Mouse (Mus musculus): ENCODE results near the gene Olfr101. TPM values are rescaled to one million over a fixed set of nuclear protein-coding genes. Genes with fewer than 3 reads are reported as not detected.

The Olfr101 gene
- not detected in 2 replicates for polyA plus RNA-seq (2014; fragmentation: Nextera tagmentation; extraction: Ambion mirVana)

DNA sequence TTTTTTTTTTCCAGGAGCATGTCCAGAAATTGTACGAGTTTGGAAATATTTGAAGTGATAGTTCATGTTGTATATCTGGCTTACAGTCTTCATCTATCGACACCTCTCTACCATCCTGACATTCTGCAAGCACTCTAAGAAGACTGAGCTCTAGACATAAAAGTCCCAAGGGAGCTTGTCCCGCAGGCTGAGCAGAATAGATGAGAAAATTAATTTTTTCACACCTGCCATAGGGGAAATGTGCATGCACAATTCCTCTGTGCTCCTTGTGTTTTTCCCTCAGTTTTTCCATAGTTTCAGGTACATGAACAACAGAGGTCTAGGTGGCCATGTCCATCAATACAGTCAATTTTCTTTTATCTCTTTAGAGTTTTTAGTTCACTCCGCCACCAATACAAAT lies at the start of gene Olfr101:
TSS of gene Olfr101 (minus strand) at position 101 of the 400 bp plus-strand sequence.
- 85% methylated on average over 4 of the region's 4 CpGs for WGBS
- Histone ChIP-seq H3K27ac (replicated peaks; ENCODE audit: low read depth, low read length) (no peak within 1 kb of the TSS), H3K9me3 (ENCODE audit: control insufficient read depth, low read length) (no peaks in the 10 kb centered on the region), H3K4me3 (replicated peaks; ENCODE audit: low read depth, low read length) (no peak within 1 kb of the TSS), H3K9ac (replicated peaks; ENCODE audit: low read length) (no peak within 1 kb of the TSS), H3K4me2 (ENCODE audit: low read length) (no peak within 1 kb of the TSS), H3K36me3 (ENCODE audit: control insufficient read depth, insufficient read depth, low read length) (no peaks in the 10 kb centered on the region), H3K4me1 (ENCODE audit: control insufficient read depth, insufficient read depth, low read length) (no peaks in the 10 kb centered on the region), H3K27me3 (ENCODE audit: control insufficient read depth, insufficient read depth, low read length) (no peaks in the 10 kb centered on the region)
- ATAC-seq (ENCODE audit: low FRiP score, low TSS enrichment) (no peak), DNase-seq (no peak)

GRCm38 (mm10) chr17:37339598-37339997 lies 35.5 kb upstream of the Olfr101 start, which contains the start of gene Olfr103:
Gene Olfr103, minus strand, starts transcription at chr17:37339698.
- Histone ChIP-seq H3K4me2 (ENCODE audit: low read length) (no peak within 1 kb of the TSS), H3K9me3 (ENCODE audit: control insufficient read depth, low read length) (no peaks in the 10 kb centered on the region), H3K4me1 (ENCODE audit: control insufficient read depth, insufficient read depth, low read length) (no peaks in the 10 kb centered on the region), H3K9ac (replicated peaks; ENCODE audit: low read length) (no peak within 1 kb of the TSS), H3K27ac (replicated peaks; ENCODE audit: low read depth, low read length) (no peak within 1 kb of the TSS), H3K4me3 (replicated peaks; ENCODE audit: low read depth, low read length) (no peak within 1 kb of the TSS), H3K27me3 (ENCODE audit: control insufficient read depth, insufficient read depth, low read length) (no peaks in the 10 kb centered on the region), H3K36me3 (ENCODE audit: control insufficient read depth, insufficient read depth, low read length) (no peaks in the 10 kb centered on the region)
- no peak for ATAC-seq (ENCODE audit: low FRiP score, low TSS enrichment)
- no peak for DNase-seq
- 88% methylated on average over 2 of the region's 2 CpGs for WGBS

GRCm38 (mm10) chr17:37316954-37317353 lies 12.8 kb upstream of the Olfr101 start, which contains the start of gene Olfr102:
Gene Olfr102, minus strand, starts transcription at chr17:37317054.
- H3K9me3 ChIP-seq (ENCODE audit: control insufficient read depth, low read length), result 0 out of 2 replicates have a peak, but pooled peaks cover 3% of the 10 kb centered on the region
- no peaks in the 10 kb centered on the region for H3K4me1 ChIP-seq (ENCODE audit: control insufficient read depth, insufficient read depth, low read length)
- H3K4me2 ChIP-seq (ENCODE audit: low read length), result no peak within 1 kb of the TSS
- DNase-seq (no peak), ATAC-seq (ENCODE audit: low FRiP score, low TSS enrichment) (no peak)
- no peak within 1 kb of the TSS for H3K27ac ChIP-seq (replicated peaks; ENCODE audit: low read depth, low read length)
- H3K27me3 ChIP-seq (ENCODE audit: control insufficient read depth, insufficient read depth, low read length), result no peaks in the 10 kb centered on the region
- H3K36me3 ChIP-seq (ENCODE audit: control insufficient read depth, insufficient read depth, low read length), result no peaks in the 10 kb centered on the region
- H3K9ac ChIP-seq (replicated peaks; ENCODE audit: low read length), result no peak within 1 kb of the TSS
- no peak within 1 kb of the TSS for H3K4me3 ChIP-seq (replicated peaks; ENCODE audit: low read depth, low read length)

GRCm38 (mm10) chr17:37310146-37310699 lies 6.1 kb upstream of the Olfr101 start:
- Histone ChIP-seq H3K4me1 (ENCODE audit: control insufficient read depth, insufficient read depth, low read length) (no peaks in the 10 kb centered on the region), H3K9ac (replicated peaks; ENCODE audit: low read length) (no peak overlapping the region), H3K4me3 (replicated peaks; ENCODE audit: low read depth, low read length) (no peak overlapping the region), H3K9me3 (ENCODE audit: control insufficient read depth, low read length) (no peaks in the 10 kb centered on the region), H3K4me2 (ENCODE audit: low read length) (no peak overlapping the region), H3K27ac (replicated peaks; ENCODE audit: low read depth, low read length) (no peak overlapping the region), H3K27me3 (ENCODE audit: control insufficient read depth, insufficient read depth, low read length) (no peaks in the 10 kb centered on the region), H3K36me3 (ENCODE audit: control insufficient read depth, insufficient read depth, low read length) (no peaks in the 10 kb centered on the region)
- WGBS, result 58% methylated on average over 2 of the region's 2 CpGs
- DNase-seq, result no peak
- no peak for ATAC-seq (ENCODE audit: low FRiP score, low TSS enrichment)

DNA sequence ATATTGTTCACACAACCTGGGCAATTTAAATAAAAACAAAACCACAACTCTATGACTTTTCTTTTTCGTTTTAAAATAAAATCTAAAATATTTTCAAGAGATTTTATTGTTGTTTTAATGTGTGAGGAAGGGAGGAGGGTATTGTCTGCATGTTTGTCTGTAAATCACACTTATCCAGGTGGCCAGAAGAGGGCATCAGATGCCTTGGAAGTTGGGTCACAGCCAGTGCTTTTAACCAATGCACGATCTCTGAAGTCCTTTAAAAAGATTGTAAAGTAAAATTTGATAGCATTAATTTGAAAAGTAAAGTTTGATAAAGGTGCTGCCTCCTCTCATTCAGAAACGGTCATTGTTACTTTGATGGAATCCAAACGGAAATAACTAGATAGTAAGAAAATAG lies 4.4 kb upstream of the Olfr101 start:
- no peaks in the 10 kb centered on the region for H3K9me3 ChIP-seq (ENCODE audit: control insufficient read depth, low read length)
- WGBS, result 47% methylated on average over 4 of the region's 4 CpGs
- H3K4me3 ChIP-seq (replicated peaks; ENCODE audit: low read depth, low read length), result no peak overlapping the region
- H3K9ac ChIP-seq (replicated peaks; ENCODE audit: low read length), result no peak overlapping the region
- DNase-seq (peak; percentile 22), ATAC-seq (ENCODE audit: low FRiP score, low TSS enrichment) (no peak)
- H3K36me3 ChIP-seq (ENCODE audit: control insufficient read depth, insufficient read depth, low read length), result no peaks in the 10 kb centered on the region
- no peak overlapping the region for H3K4me2 ChIP-seq (ENCODE audit: low read length)
- no peaks in the 10 kb centered on the region for H3K4me1 ChIP-seq (ENCODE audit: control insufficient read depth, insufficient read depth, low read length)
- no peak overlapping the region for H3K27ac ChIP-seq (replicated peaks; ENCODE audit: low read depth, low read length)
- no peaks in the 10 kb centered on the region for H3K27me3 ChIP-seq (ENCODE audit: control insufficient read depth, insufficient read depth, low read length)

DNA sequence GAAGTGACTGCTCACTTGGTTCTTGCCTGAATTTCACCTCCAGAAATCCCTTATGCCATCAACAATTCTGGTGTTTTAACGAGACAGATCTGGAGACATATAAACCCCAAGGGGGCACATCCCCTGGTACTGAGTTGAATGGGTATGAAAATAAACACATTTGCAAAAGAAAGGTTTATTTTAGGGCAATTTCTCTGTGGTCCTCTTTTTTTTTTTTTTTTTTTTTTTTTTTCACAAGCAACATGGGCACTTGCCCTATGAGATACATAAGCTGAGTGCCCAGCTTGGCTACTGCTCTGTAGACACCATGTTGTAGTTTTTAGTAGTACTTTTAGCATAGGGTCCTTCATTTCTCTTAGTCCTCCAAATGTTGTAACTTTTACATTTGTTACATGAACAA lies 20.8 kb downstream of the Olfr101 start, which contains the start of gene Olfr99:
TSS of gene Olfr99 (minus strand) at position 101 of the 400 bp plus-strand sequence.
- H3K4me3 ChIP-seq (replicated peaks; ENCODE audit: low read depth, low read length), result no peak within 1 kb of the TSS
- H3K4me1 ChIP-seq (ENCODE audit: control insufficient read depth, insufficient read depth, low read length), result no peaks in the 10 kb centered on the region
- H3K9me3 ChIP-seq (ENCODE audit: control insufficient read depth, low read length), result no peaks in the 10 kb centered on the region
- ATAC-seq (ENCODE audit: low FRiP score, low TSS enrichment), result no peak
- no peak for DNase-seq
- H3K9ac ChIP-seq (replicated peaks; ENCODE audit: low read length), result no peak within 1 kb of the TSS
- H3K27ac ChIP-seq (replicated peaks; ENCODE audit: low read depth, low read length), result no peak within 1 kb of the TSS
- WGBS, result 67% methylated on average over 1 of the region's 1 CpGs
- no peak within 1 kb of the TSS for H3K4me2 ChIP-seq (ENCODE audit: low read length)
- no peaks in the 10 kb centered on the region for H3K36me3 ChIP-seq (ENCODE audit: control insufficient read depth, insufficient read depth, low read length)
- H3K27me3 ChIP-seq (ENCODE audit: control insufficient read depth, insufficient read depth, low read length), result no peaks in the 10 kb centered on the region

DNA sequence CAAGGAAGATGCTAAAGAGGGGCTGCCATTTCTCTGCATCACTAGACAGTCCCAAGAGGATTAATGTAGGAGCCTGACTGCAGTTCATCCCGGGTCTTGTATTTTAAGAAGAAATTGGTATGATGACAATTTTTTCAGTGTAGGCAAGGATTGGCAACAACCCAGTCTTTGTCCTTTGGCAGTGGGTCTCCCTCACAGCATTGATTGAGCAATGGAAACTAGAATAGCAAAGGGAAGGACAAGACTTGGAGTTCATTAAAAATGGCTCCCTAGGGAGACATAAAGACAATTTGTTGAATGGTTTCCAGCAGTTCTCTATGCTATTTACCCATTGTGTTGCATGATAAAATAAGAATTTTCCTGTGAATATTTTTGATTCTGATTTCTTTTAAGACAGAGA lies 23.8 kb downstream of the Olfr101 start:
- Histone ChIP-seq H3K4me3 (replicated peaks; ENCODE audit: low read depth, low read length) (no peak overlapping the region), H3K4me2 (ENCODE audit: low read length) (no peak overlapping the region), H3K36me3 (ENCODE audit: control insufficient read depth, insufficient read depth, low read length) (no peaks in the 10 kb centered on the region), H3K9me3 (ENCODE audit: control insufficient read depth, low read length) (no peaks in the 10 kb centered on the region), H3K27ac (replicated peaks; ENCODE audit: low read depth, low read length) (no peak overlapping the region), H3K27me3 (ENCODE audit: control insufficient read depth, insufficient read depth, low read length) (no peaks in the 10 kb centered on the region), H3K4me1 (ENCODE audit: control insufficient read depth, insufficient read depth, low read length) (no peaks in the 10 kb centered on the region), H3K9ac (replicated peaks; ENCODE audit: low read length) (no peak overlapping the region)
- ATAC-seq (ENCODE audit: low FRiP score, low TSS enrichment) (no peak), DNase-seq (no peak)
- 90% methylated on average over 1 of the region's 1 CpGs for WGBS

- no peak for DNase-seq
- Histone ChIP-seq H3K9ac (replicated peaks; ENCODE audit: low read length) (no peak overlapping the region), H3K36me3 (ENCODE audit: control insufficient read depth, insufficient read depth, low read length) (no peaks in the 10 kb centered on the region), H3K4me3 (replicated peaks; ENCODE audit: low read depth, low read length) (no peak overlapping the region), H3K4me2 (ENCODE audit: low read length) (no peak overlapping the region), H3K4me1 (ENCODE audit: control insufficient read depth, insufficient read depth, low read length) (no peaks in the 10 kb centered on the region), H3K27me3 (ENCODE audit: control insufficient read depth, insufficient read depth, low read length) (no peaks in the 10 kb centered on the region), H3K27ac (replicated peaks; ENCODE audit: low read depth, low read length) (no peak overlapping the region), H3K9me3 (ENCODE audit: control insufficient read depth, low read length) (no peaks in the 10 kb centered on the region)
- no peak for ATAC-seq (ENCODE audit: low FRiP score, low TSS enrichment)
Measured at GRCm38 (mm10) chr17:37276573-37276972, 27.5 kb downstream of the Olfr101 start.

DNA sequence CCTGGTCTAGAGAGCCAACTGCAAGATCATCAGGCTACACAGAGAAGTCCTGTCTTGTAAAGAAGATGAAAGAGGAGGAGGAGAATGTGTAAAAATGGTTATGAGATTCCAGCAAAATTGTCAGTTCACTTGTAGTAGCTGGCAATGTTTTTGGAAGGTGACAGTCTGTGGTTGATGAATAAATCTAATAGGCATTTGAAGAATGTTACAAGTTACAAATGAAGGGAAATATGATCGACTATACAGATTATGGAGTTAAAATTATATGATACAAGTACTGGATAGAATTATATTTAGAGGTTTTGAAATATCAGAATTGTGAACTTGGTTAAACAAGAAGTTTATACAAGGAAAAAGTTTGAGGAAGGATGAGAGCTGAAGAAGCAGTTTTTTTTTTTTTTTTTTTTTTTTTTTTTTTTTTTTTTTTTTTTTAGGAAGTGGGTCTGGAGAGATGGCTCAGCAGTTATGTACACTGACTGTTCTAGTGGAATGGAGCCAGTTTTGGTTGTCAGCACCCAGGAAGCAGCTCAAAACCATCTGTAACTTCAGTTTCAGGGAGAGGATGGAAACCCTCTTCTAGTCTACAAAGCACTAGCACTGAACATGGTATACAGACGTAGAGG lies 28.4 kb downstream of the Olfr101 start:
- no peaks in the 10 kb centered on the region for H3K27me3 ChIP-seq (ENCODE audit: control insufficient read depth, insufficient read depth, low read length)
- no peaks in the 10 kb centered on the region for H3K9me3 ChIP-seq (ENCODE audit: control insufficient read depth, low read length)
- 86% methylated on average over 2 of the region's 2 CpGs for WGBS
- H3K36me3 ChIP-seq (ENCODE audit: control insufficient read depth, insufficient read depth, low read length), result no peaks in the 10 kb centered on the region
- H3K4me3 ChIP-seq (replicated peaks; ENCODE audit: low read depth, low read length), result no peak overlapping the region
- no peak overlapping the region for H3K4me2 ChIP-seq (ENCODE audit: low read length)
- H3K27ac ChIP-seq (replicated peaks; ENCODE audit: low read depth, low read length), result no peak overlapping the region
- DNase-seq, result no peak
- H3K9ac ChIP-seq (replicated peaks; ENCODE audit: low read length), result no peak overlapping the region
- ATAC-seq (ENCODE audit: low FRiP score, low TSS enrichment), result no peak
- no peaks in the 10 kb centered on the region for H3K4me1 ChIP-seq (ENCODE audit: control insufficient read depth, insufficient read depth, low read length)

All from midbrain, embryonic 14.5 days (tissue).